Mouse (Mus musculus): ENCODE results near the gene Smco2. TPM values are rescaled to one million over a fixed set of nuclear protein-coding genes. Genes with fewer than 3 reads are reported as not detected.

Gene Smco2
- total and polyA plus RNA-seq, 3 experiments: not detected

GRCm38 (mm10) chr6:146887958-146888659 is 38.2 kb downstream of the Smco2 start, which contains the start of gene Ppfibp1 (continued):
- no peak for TF ChIP-seq ZNF384 (IDR thresholded peaks at IDR 0.05; ENCODE audit: low read depth, low read length)
- TF ChIP-seq SIN3A (IDR thresholded peaks at IDR 0.05; ENCODE audit: low read length): peak; percentile 17

- Histone ChIP-seq H3K36me3 (ENCODE audit: control insufficient read depth in 1 of 2, insufficient read depth in 2 of 2, low read length in 2 of 2) (peaks cover 0 to 10% of the 10 kb centered on the region in 2 experiments; a peak in 2 of 4 replicates), H3K9me3 (replicated peaks; ENCODE audit: insufficient read depth, low read length) (no peaks in the 10 kb centered on the region), H3K9ac (ENCODE audit: control insufficient read depth, low read depth, low read length, poor library complexity, severe bottlenecking) (peak overlapping the region; percentile 97), H3K4me1 (ENCODE audit: control insufficient read depth in 1 of 2, insufficient read depth in 2 of 2, low read length in 2 of 2) (peaks cover 4 to 11% of the 10 kb centered on the region in 2 experiments), H3K4me3 (ENCODE audit: control insufficient read depth in 1 of 2, insufficient read depth in 1 of 2, low read depth in 2 of 2, low read length in 2 of 2) (peak overlapping the region; percentile 95 to 100), H3K79me2 (ENCODE audit: control insufficient read depth, insufficient read depth, low read length, poor library complexity) (peaks cover 6% of the 10 kb centered on the region; the same call in 1 of the 2 replicates), H3K27ac (ENCODE audit: control insufficient read depth, low read depth, low read length) (peak overlapping the region; percentile 37; the same call in 1 of the 2 replicates), H3K27me3 (ENCODE audit: control insufficient read depth in 1 of 2, insufficient read depth in 2 of 2, low read length in 2 of 2) (no peaks in the 10 kb centered on the region)
- TF ChIP-seq KAT2A (conservative IDR thresholded peaks at IDR 0.05; ENCODE audit: low read depth, low read length) (no peak), MYB (IDR thresholded peaks at IDR 0.05; ENCODE audit: low read depth, low read length) (no peak), USF2 (IDR thresholded peaks at IDR 0.05; ENCODE audit: borderline replicate concordance in 1 of 2, insufficient read depth in 1 of 2, low read depth in 1 of 2, low read length in 2 of 2) (no peak), ELF1 (IDR thresholded peaks at IDR 0.05; ENCODE audit: low read depth, low read length) (no peak), TAL1 (IDR thresholded peaks at IDR 0.05; ENCODE audit: low read length) (no peak), ZKSCAN1 (IDR thresholded peaks at IDR 0.05; ENCODE audit: low read depth, low read length) (no peak)
- DNase-seq (ENCODE audit: low read depth, low spot score): no peak
Observed at GRCm38 (mm10) chr6:146888660-146889490, 39.0 kb downstream of the Smco2 start.

DNA sequence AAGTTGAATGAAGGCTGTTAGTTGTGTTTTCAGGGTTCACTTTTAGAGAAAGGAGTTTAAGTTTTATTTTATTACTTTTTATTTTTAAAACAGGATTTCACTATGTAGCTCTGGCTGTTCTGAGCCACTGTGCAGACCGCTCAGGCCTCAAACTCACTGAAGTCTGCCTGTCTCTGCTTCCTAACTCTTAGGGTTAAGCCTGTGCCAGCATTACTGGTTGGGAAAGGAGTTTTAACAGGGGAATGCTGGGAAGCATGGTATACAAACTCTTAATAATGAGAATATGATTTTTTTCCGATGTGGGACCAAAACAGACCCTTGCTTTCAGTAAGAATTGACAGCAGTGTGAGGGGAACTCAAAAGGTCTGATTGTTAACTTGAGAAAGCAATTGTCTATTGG is 40.3 kb downstream of the Smco2 start:
- TF ChIP-seq POLR2AphosphoS2 (IDR thresholded peaks at IDR 0.05; ENCODE audit: low read length) (no peak), JUND (IDR thresholded peaks at IDR 0.05; ENCODE audit: low read depth, low read length) (no peak), HCFC1 (IDR thresholded peaks at IDR 0.05; ENCODE audit: low read depth, low read length) (no peak), ZC3H11A (IDR thresholded peaks at IDR 0.05; ENCODE audit: low read depth, low read length) (no peak), GATA1 (IDR thresholded peaks at IDR 0.05; ENCODE audit: low read depth, low read length) (no peak), ZNF384 (IDR thresholded peaks at IDR 0.05; ENCODE audit: low read depth, low read length) (no peak), USF1 (IDR thresholded peaks at IDR 0.05; ENCODE audit: low read depth, low read length) (no peak), KAT2A (conservative IDR thresholded peaks at IDR 0.05; ENCODE audit: low read depth, low read length) (no peak), E2F4 (IDR thresholded peaks at IDR 0.05; ENCODE audit: borderline replicate concordance, low read depth, low read length) (no peak), MAFK (IDR thresholded peaks at IDR 0.05; ENCODE audit: borderline replicate concordance, low read depth, low read length) (no peak), NELFE (IDR thresholded peaks at IDR 0.05; ENCODE audit: low read depth, low read length) (no peak), ZKSCAN1 (IDR thresholded peaks at IDR 0.05; ENCODE audit: low read depth, low read length) (no peak), TAL1 (IDR thresholded peaks at IDR 0.05; ENCODE audit: low read length) (no peak)
- H3K79me2 ChIP-seq (ENCODE audit: control insufficient read depth, insufficient read depth, low read length, poor library complexity): peaks cover 6% of the 10 kb centered on the region; the same call in 1 of the 2 replicates
- peaks cover 0 to 6% of the 10 kb centered on the region in 2 experiments; a peak in 2 of 4 replicates for H3K36me3 ChIP-seq (ENCODE audit: control insufficient read depth in 1 of 2, insufficient read depth in 2 of 2, low read length in 2 of 2)
- H3K9ac ChIP-seq (ENCODE audit: control insufficient read depth, low read depth, low read length, poor library complexity, severe bottlenecking): no peak overlapping the region
- DNase-seq (ENCODE audit: low read depth, low spot score): no peak
- H3K9me3 ChIP-seq (replicated peaks; ENCODE audit: insufficient read depth, low read length): no peaks in the 10 kb centered on the region
- H3K27ac ChIP-seq (ENCODE audit: control insufficient read depth, low read depth, low read length): no peak overlapping the region
- H3K27me3 ChIP-seq (ENCODE audit: control insufficient read depth in 1 of 2, insufficient read depth in 2 of 2, low read length in 2 of 2): no peaks in the 10 kb centered on the region
- H3K4me1 ChIP-seq (ENCODE audit: control insufficient read depth in 1 of 2, insufficient read depth in 2 of 2, low read length in 2 of 2): peaks cover 3 to 6% of the 10 kb centered on the region in 2 experiments; a peak in 3 of 4 replicates
- no peak overlapping the region for H3K4me3 ChIP-seq (ENCODE audit: control insufficient read depth in 1 of 2, insufficient read depth in 1 of 2, low read depth in 2 of 2, low read length in 2 of 2)
